Mouse (Mus musculus) bone marrow, adult 2 months (tissue): Measurements from ENCODE around the gene Slc25a13.

ENCODE experiments used
- CTCF ChIP-seq: fragments of 200-500 bp; IDR thresholded peaks from 2 replicates; pipeline ENCODE4 v1.5.1; 2011; ENCODE audit warnings: low read length, control low read depth; ENCODE audit not compliant: control insufficient read depth, insufficient read depth
- POLR2A ChIP-seq: fragments of 200-500 bp; IDR thresholded peaks from 2 replicates; pipeline ENCODE4 v1.6.1; 2011; ENCODE audit warnings: low read depth, mild to moderate bottlenecking, control low read depth, low read length, borderline replicate concordance; ENCODE audit not compliant: control insufficient read depth

- TF ChIP-seq CTCF (no peak), POLR2A (no peak)
Measured at GRCm38 (mm10) chr6:6100892-6101480, 116.0 kb downstream of the Slc25a13 start.
